Mouse (Mus musculus) ovary, adult 18-20 months (tissue): Measurements from ENCODE around the gene Dut.

Experiments
- DNase-seq: peaks from one replicate; pipeline ENCODE4 v3.0.0; 2022; ENCODE audit warnings: low spot score, mixed read lengths

Dut gene

GRCm38 (mm10) chr2:125247108-125247961 is at the start of gene Dut:
Gene Dut (plus strand): TSS chr2:125247190.
- DNase-seq, result peak; percentile 94

GRCm38 (mm10) chr2:125208894-125209596 is 37.9 kb upstream of the Dut start:
- no peak for DNase-seq

DNA sequence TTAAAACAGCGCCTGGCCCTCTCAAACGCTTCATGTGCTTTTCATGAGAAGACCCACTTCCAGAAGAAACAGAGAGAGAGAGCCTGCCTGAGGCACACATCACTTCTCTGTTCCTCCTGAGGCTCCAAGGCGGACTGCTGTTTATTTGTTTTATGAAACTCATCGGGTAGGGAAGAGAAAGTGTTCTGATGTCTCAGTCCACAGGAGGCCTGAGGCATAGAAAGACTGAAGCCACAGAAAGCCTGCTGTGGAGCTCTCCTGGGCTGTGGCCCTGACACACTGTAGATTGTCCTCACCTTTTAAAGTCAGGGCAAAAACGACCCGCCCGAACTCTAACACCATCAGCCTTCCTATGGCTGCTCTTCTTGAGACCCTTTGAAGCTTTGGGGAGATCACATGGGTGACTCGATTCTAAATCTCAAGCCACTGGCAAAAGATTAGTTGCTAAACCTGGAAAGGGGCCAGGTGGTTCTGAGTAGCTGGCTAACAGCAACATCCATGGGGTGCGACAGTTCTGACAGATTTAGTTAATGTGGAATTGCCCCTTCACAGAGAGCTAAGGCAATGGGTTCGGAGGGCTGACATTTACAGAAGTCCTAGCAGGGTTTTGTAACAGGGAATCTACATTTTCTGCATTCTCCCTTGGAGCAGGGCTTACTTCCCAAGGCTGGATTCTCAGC is 35.0 kb upstream of the Dut start:
- DNase-seq, result no peak

DNA sequence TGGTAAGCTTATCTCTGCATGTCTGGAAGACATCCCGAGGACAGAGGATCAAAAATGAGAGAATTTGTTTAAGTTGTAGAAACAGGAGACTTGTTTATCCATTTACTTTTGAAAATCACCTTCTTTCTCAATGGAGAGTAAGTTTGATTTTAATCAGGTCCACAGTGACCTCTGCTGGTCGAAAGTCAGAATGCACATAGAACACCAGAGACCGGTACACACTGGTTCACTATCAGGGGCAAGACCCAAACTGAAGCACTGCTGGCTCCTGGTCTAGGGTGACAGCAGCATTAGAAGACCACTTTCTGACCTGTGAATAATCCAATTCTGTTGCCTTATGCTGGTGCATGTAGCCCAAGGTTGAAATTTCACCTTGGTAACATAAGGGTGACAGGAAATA is 32.4 kb upstream of the Dut start:
- DNase-seq, result no peak

DNA sequence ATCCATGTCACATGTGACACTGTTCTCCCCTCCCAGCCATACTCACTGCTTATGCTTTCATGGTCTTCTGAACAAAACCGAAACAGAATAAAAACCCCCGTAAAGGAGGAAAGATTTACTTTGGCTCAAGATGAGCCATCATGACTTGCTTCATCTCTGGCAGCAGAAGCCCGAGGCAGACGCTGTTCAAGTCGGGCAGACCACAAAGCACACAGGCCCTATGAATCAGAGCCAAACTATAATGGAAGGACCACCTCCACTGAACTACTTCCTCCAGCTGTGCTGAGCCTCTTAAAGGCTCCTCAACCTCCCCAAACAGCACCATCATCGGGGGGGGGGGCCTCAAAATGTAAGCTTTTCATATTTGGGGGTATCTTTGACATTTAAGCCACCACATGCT is 29.7 kb upstream of the Dut start:
- no peak for DNase-seq

- no peak for DNase-seq
Measured at GRCm38 (mm10) chr2:125218566-125218965, 28.4 kb upstream of the Dut start.

GRCm38 (mm10) chr2:125219268-125219667 is 27.7 kb upstream of the Dut start:
- no peak for DNase-seq

DNA sequence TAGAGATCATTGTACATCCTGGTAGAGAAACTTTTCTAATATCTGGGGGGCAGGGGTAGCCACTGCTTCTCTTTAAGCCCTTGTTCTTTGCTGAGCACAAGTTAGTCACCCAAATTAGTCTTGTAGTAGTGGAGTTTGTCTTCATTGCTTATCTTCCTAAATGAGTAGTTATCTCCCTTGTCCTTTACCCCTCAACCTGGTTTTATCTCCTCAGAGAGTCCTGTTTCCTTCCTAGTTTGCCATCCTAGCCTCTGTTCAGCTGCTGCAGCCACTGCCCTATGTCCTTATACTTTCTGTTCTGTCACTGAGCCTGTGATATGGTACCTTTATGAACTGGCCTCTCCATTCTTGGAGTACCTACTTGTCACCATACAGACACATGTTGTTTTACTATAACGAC is 25.3 kb upstream of the Dut start:
- DNase-seq, result no peak

DNA sequence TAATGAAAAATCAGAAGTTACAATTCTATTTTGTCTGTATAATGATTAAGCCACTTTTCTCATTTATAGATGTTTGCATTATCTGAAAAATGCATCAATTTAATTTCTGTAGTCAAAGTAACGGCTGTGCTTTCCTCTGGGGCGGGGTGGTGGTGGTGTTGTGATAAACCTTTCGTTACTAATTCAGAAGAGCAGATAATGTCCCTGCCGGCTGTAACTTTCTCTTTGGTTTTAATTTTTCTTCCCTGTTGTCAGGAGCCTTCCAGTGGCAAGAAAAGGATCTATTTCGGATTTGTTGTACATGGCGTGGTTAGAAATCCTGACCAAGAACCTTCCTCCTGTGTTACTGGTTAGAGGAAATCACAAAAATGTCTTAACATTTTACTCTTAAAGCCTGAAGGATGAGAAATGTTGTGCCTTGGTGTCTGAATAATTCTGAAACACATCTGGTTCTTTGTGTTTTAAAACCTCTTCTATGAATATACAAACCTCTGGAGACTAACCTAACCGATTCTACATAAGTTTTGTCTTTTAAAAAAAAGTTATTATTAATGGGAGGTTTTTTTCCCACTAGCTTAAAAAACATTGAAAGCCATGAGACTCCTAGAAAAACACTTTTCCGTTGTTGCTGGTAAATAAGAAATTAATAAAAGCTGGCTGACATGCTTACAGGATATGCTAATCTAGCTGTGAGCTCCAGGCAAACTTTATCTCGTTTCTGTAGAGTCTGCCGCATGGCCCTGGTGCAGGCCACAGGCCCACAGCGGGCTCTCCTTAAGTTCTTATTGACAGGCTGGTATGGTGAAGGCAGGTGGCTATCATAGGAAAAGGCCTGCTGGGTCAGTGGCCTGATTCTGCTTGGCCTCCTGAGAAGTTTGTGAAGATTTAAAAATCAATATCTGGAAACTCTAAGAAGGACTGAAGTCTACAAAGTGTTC is 18.2 kb upstream of the Dut start:
- DNase-seq, result no peak

DNA sequence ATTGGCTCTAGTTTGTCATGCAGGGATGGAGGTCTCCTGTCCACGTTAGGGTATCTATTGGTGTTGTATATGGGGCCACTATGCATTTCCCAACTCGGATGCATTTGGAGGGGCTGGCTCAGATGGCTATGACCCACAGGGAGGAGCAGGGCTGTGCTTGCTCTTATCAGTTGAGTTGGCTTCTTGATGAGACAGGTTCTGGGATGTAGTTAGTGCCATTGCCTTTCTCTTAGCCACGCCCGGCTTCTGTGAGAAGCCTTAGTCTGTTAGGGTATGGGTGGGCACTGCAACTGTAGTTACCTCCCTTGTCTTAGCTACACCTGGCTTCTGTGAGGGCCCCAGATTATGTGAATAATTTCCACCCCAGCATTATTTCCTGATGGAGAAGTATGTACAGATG is 14.8 kb upstream of the Dut start:
- no peak for DNase-seq

DNA sequence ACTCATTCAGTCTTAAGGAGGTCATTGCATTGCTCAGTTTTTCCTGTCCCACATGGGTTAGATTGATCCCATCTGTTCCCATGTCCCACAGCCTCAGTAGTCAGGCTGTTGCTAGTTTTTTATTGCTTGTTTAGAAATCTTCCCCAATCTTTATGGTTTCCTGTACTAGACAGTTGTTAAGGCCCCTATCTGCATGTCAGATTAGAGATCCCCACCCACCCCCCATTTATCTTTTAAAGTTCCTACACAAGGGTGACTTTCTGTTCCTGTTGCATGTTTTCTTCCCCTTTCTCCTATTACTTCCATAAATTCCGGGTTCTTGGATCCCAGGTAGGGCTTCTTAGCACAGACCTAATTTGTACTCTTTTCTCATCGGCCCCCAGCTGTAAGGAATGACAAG is 13.5 kb upstream of the Dut start:
- DNase-seq, result no peak

DNA sequence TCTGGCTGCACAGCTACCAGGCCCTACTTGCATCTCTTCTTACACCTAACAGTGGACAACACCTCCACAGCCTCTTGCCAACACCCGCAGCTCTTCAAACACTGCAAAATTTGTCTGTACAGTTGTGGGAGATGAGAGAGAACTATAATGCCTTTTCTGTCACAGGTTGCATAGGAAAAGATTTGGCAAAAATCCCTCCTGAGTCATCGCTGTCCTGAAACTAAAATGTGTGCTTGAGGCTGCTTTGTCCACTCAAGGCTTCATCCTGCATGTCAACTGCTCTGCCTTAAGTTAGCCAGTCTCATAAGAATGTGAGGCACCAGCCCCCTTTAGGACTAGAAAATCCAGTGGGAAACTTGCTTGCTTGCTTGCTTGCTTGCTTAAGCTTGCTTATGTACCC is 12.9 kb upstream of the Dut start:
- DNase-seq, result no peak

GRCm38 (mm10) chr2:125245545-125246285 is 1.3 kb upstream of the Dut start:
- no peak for DNase-seq

DNA sequence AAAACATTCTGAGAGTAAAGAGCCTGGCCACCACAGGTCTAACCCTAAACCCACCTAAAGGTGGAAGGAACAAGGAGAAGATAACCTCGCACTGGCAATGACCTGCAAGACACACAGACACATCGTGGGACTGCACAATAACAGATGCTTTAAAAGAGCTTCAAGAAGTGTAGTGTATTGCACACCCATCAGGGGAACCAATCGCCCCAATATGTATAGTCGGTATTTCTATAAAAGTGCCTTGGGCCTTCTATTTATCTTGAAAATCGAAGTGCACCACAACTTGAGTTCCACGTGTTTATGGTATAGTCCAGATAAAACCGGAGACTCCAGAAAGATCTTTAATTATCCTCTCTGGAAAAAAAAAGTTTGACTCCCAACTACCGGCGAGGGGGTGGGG is 321 bp upstream of the Dut start:
- no peak for DNase-seq

GRCm38 (mm10) chr2:125247962-125248235 is 909 bp downstream of the Dut start:
- DNase-seq, result no peak

DNA sequence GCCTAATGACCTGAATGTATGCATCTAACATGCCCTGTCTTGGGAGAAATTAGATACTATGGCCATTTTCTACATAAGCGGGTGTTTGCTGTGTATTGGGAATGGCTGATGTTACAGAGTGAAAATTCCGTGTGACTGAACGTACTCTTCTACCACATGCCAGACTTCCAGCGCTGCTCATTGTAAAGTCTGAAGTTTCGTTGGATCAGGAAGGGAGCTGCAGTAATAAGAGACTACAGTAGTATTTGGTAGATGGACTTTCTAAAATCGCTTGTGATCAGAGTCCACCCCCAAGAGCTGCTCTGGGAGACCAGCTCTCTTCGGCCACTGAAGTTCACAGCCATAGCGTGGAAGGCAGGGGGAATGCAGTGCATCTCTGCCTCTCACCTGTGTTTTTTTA is 1.3 kb downstream of the Dut start:
- no peak for DNase-seq

GRCm38 (mm10) chr2:125249339-125249738 is 2.3 kb downstream of the Dut start:
- DNase-seq, result no peak

GRCm38 (mm10) chr2:125249874-125250273 is 2.9 kb downstream of the Dut start:
- DNase-seq, result no peak

GRCm38 (mm10) chr2:125251781-125252180 is 4.8 kb downstream of the Dut start:
- no peak for DNase-seq

DNA sequence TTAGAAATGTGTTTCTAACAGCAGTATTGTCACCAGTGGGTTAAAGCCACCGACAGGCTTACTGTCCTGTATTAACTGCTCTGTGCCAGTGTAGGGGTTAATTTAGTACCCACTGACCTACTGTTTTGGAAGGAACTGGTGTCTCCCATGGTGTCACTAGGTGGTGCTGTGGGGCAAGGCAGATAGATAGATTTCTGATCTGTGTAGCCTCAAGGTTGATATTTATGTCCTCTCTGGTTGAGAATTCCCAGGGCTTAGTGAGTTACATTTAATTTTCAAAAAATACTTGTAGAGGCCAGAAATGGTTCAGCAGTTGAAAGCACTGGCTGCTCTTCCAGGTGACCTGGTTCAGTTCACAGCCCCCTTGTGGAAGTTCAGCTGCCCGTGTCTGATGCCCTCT is 5.3 kb downstream of the Dut start:
- no peak for DNase-seq

GRCm38 (mm10) chr2:125253699-125254098 is 6.7 kb downstream of the Dut start:
- no peak for DNase-seq
